Mouse (Mus musculus) CH12.LX (cell line): ENCODE measurements at regions not wholly inside any gene's neighbourhood (a gene's known extent, or its start where the extent isn't known, plus 50 kb on each side); places are given as distances from the start of the nearest gene placed in this dataset.
"Not testable (repeated sequence)": the region's sequence is repeated elsewhere in the genome, so short reads cannot be mapped to it uniquely, and the experiment has no call there.

Experiments used
- CTCF ChIP-seq, 2 experiments: IDR thresholded peaks in 1 of 2; conservative IDR thresholded peaks in 1 of 2; 2 replicates each; pipeline ENCODE4 v1.5.1; 2011 to 2012; ENCODE audit warnings: low read depth in 2 of 2, low read length in 2 of 2, improper control_type of control experiment in 1 of 2, inconsistent platforms in 1 of 2, mild to moderate bottlenecking in 1 of 2, moderate library complexity in 1 of 2
- HCFC1 ChIP-seq: IDR thresholded peaks from 2 replicates; pipeline ENCODE4 v1.6.1; 2012; ENCODE audit warnings: low read depth, mild to moderate bottlenecking, inconsistent platforms, low read length, improper control_type of control experiment

DNA sequence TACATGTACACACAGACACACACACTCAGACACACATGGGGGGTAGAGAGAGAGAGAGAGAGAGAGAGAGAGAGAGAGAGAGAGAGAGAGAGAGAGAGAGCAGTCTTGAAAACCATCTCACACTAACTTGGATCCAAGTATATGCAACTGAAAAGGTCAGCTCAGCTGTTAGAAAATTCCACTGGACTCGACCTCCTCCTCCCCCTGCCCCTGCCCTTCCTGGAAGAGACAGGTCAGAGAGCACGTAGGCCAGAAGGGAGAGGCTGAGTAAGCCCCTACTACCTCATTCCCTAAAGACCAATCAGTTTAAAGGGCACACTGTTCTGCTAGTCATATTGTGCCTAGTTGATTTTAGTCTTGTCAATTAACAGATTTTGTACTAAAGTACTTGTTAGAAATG is 105.0 kb upstream of the Cast start:
- TF ChIP-seq CTCF (conservative IDR thresholded peaks at IDR 0.05 in 1 of 2, IDR thresholded peaks at IDR 0.05 in 1 of 2; ENCODE audit: low read depth in 2 of 2, low read length in 2 of 2); HCFC1: not testable (repeated sequence)
